Mouse (Mus musculus) forelimb bud, embryonic 11.5 days (tissue): ENCODE results near the gene Ripply1.
A peak's percentile ranks its signal among the peaks of the same experiment; 100 is the strongest.
"Not testable (repeated sequence)": the region's sequence is repeated elsewhere in the genome, so short reads cannot be mapped to it uniquely, and the experiment has no call there.

Experiments used
- DNase-seq: peaks from one replicate; pipeline ENCODE4 v3.0.0-alpha.2; 2012; ENCODE audit warnings: low read depth, low spot score

Gene Ripply1

DNA sequence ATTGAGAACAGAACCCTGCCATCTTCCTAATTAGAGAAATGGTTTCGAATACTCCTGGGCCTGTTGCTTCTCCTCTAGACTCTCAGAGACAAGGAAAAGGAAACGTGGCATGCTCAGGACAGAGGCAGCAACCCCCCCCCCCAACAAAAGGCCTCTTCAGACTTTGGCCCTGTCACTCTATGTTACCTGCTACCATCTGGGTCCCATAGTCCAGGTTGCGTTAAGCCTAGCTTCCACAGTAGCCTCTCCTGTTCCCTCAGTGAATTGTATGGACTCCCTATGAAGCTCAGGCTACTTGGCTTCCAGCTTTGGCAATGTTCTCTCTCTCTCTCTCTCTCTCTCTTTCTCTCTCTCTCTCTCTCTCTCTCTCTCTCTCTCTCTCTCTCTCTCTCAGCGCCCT is 590 bp downstream of the Ripply1 start:
- no peak for DNase-seq

DNA sequence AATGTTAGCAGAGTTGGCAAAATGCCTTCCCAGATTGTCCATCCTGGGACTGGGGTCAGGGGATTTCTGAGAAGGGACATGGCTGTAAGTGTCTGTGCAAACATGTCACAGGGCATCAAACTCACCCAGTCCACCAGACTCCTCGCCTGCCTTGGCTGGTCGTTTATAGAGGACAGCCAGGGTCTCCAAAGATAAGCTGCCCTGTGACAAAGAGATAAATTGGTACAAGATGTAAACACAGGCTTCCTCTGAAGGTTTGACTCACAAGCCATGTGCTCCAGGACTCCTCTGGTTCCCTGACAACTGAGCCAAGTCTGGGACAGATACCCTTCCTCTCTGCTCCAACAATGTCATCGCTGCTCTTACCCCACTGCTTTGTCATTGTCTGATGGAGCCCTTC is 1.2 kb downstream of the Ripply1 start:
- no peak for DNase-seq

DNA sequence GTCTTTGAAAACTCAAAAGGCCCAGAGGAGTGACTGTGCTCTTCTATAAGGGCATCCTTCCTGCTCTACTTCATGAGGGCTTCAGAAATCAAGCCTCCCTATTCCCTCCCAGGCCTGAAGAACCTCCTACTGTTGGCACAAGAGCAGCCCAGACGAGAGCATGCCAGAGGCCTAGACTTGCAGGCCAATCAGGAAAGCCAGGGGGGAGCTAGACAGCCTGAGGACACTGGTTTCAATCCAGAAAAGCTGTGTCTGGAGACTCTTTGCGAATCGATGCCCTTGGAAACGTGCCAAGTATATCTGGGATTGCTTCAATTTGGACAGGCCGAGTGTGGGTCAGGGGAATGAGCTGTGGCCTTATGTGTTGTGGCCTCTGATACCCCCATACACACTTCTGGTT is 2.8 kb downstream of the Ripply1 start:
- DNase-seq, result no peak

DNA sequence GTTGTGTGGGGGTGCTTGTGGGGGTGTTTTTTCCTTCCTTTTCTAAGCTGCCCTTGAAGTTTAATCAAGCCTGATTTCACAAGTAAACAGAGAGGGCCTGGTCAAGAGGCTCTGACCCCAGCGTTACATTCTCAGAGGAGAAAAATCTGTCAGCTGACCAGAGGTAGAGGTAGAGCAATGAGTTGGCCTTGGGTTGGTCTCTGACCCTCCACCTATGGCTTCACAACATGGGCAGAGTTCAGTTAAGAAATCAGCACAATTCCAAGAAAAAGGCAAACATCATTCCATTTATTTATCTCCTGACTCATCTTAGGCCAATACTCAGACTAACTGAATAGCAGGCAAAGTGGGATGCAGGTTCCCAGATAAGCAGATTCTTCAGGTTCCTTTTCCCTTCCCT is 3.3 kb downstream of the Ripply1 start:
- DNase-seq, result no peak

DNA sequence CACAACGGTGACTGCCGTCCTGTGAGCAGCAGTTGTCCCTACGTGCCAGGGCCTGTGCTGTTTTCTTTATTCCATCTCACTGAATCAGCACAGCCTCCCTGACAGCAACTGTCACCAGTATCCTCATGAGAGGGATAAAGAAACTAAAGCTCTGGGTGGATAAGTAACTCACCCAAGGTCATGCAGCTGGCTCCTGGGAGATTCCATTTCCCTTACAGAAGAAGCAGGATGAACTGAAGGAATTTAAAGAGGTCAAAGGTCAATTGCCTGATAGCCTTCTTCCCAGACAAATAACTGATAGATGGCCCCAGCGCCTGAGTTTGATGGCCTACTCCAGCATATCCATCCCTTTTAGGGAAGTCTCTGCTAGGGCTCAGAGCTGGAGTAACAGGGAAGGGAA is 4.8 kb downstream of the Ripply1 start:
- DNase-seq, result no peak

DNA sequence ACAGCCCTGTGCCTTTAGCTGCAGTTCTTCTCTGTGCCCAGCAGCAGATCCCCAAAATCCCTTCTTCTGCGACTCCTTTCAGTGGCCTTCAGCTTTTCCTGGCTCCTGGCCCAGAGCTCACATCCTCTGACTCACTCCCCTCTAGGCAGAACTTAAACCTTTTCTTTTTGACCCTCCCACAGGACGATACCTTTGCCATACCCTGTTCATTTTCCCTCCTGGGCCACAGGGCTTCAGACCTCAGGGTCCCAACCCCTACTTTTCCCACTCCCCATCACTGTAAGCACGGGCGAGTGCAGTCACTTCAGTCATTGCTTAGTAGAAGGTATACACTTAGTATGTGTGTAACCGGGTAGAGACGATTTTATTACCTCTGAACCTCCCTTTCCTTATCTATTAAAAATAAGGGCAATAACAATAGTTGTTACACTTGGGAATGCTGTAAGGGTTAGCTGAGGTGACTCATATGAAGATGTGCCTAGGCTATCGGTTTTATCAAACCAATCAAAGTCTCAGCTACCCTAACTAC is 7.0 kb downstream of the Ripply1 start:
- DNase-seq, result no peak

DNA sequence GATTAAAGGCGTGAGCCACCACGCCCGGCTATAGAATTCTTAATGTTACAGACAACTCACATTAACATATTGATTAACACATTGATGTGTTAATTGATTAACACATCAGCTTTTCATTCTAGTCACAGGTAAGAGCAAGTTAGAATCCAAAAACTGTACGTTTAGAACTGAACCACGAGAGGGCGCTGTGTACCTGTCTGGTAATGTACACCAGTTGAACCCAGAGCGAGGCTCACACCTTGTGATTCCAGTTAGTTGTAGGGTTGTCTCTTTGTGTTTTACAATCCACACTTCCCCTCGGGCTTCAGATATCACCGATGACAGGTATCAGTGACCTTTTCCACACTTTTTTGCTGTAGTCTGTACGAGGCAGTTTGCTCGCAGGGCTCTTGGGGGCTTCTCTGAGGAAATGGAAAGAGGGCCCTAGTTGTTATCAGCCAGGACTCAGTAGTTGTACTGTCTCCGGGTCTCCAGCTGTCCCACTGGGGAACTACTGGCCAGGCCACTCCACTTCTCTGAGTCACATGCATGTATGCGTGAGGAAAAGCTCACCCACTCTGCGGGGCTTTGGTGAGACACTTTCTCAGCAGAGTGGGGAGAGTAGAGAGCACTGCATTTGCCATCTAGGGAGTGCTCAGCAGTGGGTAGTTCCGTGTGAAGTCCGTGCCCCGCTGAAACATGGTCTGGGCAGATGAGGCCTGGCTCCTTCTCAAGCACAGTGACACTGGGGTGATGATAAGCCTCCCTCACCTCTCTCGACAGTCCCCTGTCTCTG is 7.7 kb downstream of the Ripply1 start:
- DNase-seq, result peak; percentile 43

DNA sequence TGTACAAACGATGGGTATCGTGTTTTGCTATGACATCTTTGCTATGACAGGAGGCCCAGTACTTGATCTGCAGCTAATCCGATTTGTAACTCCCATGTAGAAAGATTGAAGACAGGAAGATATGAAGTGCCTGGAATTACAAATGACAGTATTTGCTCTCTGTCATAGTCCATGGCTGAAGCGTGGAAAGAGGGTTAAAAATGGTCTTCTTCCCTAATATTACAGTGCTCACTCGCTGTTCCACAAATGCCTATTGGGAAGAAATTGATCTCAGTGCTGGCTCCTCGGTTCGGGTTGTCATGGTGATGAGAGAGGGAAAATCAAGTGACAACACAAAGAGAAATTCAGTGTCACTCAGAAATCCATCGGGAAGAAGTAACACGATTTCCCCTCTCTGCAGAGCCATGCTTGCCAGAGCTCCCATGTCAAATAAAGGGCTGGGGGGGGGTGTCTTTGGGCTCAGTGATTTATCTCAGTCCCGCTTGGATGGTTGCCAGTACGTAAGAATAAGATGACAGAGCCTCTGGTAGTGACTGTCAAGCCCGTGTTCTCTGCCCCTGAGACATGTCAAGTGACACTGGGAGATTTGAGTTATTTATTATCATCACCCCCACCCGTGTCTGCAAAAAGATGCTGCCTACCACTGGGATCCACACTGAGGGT is 12.0 kb downstream of the Ripply1 start:
- no peak for DNase-seq

DNA sequence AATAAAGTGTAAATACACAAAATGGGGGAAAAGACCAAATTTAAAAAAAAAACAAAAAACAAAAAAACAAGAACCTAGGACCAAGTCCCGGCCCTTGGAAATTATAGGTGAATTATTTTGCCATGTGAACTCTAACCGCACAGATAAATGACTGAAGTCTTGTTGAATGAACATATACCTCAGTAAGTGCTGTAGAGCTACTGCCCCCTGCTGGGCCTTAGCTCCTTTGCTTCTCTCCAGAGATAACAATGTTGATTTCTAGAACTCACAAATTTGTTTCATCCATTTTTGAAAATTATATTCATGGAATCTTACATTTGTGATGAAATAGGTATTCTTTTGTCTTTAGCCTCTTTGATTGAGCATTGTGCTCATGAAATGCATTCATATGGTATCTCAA is 19.6 kb downstream of the Ripply1 start:
- peak; percentile 6 for DNase-seq

DNA sequence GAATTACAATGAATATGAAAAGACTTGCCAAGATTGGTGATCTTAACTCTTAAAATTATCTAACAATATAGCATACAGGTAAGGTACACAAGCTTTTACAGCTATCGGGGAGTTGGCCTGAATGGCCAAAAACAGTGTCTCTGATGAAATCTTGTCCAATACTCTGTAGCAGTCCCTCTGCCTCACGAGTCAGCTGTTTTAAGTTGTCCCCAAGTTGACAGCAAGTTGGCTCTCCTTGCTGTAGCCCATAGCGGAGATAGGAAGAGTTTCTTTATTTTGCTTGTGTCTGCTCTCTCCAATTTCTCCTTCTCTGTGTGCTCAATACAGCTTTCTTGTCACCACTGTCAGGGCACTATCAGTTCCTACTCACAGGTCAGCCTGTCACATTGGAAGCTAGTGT is 23.5 kb downstream of the Ripply1 start:
- DNase-seq, result not testable (repeated sequence)

DNA sequence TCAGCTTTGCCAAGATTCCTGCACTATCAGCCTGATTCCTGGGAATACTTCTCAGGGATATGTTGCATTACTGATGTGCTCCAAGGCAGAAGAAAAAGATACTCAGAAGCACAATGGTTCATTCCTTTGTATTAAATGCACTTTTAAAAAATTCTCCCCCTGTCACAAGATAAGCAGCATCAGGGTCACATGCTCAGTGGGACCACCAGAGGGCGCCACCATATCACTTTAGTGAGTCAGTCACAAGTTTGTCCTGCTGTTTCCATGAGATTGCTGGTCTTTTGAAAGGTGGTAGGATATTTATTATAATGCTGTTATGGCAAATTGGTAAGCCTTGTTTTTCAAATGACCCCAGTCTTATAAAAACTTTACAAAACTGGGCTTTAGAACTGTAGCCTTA is 30.3 kb downstream of the Ripply1 start:
- DNase-seq, result peak; percentile 33

DNA sequence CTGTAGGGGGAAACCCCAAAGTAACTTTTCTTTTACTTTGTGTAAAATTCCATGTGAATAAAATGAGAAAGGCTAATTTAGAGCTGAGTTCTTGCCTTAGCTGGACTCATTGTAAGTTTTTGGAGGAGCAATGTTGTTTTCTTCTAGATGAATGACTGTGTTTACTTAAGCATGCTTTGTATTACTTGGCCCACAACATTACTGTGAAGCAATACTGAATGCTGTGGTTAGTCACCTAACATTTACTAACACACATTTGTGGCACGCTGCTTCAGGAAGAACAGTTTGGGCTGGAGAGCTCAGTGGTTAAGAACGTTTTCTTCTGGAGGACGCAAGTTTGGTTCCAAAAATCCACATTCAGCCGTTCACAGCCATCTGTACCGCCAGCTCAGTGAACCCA is 45.1 kb downstream of the Ripply1 start:
- no peak for DNase-seq

DNA sequence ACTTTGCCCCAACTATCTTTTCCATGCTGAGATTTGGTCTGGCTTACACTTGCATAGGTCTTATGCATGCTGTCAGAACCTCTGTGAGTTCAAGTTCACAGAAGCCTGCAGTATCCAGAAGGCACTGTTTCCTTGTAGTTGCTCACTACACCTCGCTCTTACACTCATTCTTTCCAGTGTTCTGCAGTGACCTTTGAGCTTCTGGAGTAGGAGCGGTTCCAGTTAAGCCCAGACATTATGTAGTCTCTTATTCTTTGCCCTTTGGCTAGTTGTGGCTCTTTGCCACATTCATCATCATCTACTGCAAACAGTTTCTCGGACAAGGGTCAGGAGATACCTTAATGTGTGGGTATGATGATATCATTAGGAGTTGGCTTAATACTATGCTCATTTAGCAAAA is 51.6 kb downstream of the Ripply1 start:
- DNase-seq, result no peak
